Mouse (Mus musculus): ENCODE data around the gene Csdc2. TPM values are rescaled to one million over a fixed set of nuclear protein-coding genes. Genes with fewer than 3 reads are reported as not detected.
A peak's percentile ranks its signal among the peaks of the same experiment; 100 is the strongest.

Gene Csdc2
- polyA plus RNA-seq, 1 experiment from 2014 or later, result 15.0 TPM

DNA sequence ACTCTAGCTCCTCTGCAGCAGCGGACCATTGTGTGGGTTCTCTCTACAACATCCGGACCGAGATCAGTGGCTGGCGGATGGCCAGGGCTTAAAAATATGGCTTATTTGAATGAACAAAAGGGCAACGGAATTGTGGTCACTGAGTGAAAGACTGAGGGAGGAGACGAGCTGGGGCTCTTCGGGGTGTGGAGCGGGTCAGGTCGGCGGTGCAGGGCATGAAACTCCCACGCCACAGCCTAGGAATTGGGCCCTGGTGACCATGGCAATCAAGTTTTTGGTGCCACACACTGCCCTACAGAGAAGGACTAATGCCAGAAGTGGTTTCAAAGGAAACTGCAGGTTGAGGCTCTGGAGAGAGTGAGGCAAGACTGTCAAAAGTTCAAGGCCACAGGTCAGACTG is 8.3 kb upstream of the Csdc2 start:
- Histone ChIP-seq H3K9ac (no peak overlapping the region), H3K4me3 (no peak overlapping the region), H3K27ac (no peak overlapping the region), H3K36me3 (peaks cover 2% of the 10 kb centered on the region), H3K4me1 (peaks cover 22% of the 10 kb centered on the region), H3K27me3 (no peaks in the 10 kb centered on the region), H3K4me2 (replicated peaks) (no peak overlapping the region), H3K9me3 (no peaks in the 10 kb centered on the region)
- no peak for ATAC-seq (ENCODE audit: low FRiP score, low read depth)
- WGBS, result 70% methylated on average over 11 of the region's 11 CpGs

- H3K9me3 ChIP-seq, result no peaks in the 10 kb centered on the region
- H3K4me2 ChIP-seq (replicated peaks), result no peak overlapping the region
- H3K9ac ChIP-seq, result no peak overlapping the region
- no peak overlapping the region for H3K27ac ChIP-seq
- H3K4me1 ChIP-seq, result peaks cover 20% of the 10 kb centered on the region
- no peaks in the 10 kb centered on the region for H3K36me3 ChIP-seq
- H3K27me3 ChIP-seq, result no peaks in the 10 kb centered on the region; the same call in 1 of the 2 replicates
- no peak for ATAC-seq (ENCODE audit: low FRiP score, low read depth)
- H3K4me3 ChIP-seq, result no peak overlapping the region
- WGBS, result 46% methylated on average over 12 of the region's 12 CpGs
Observed at GRCm38 (mm10) chr15:81932951-81933470, 3.5 kb upstream of the Csdc2 start.

GRCm38 (mm10) chr15:81933986-81934385 is 2.6 kb upstream of the Csdc2 start:
- Histone ChIP-seq H3K36me3 (no peaks in the 10 kb centered on the region), H3K9me3 (no peaks in the 10 kb centered on the region), H3K27me3 (no peaks in the 10 kb centered on the region; the same call in 1 of the 2 replicates), H3K27ac (no peak overlapping the region), H3K4me2 (replicated peaks) (no peak overlapping the region), H3K9ac (no peak overlapping the region), H3K4me3 (no peak overlapping the region), H3K4me1 (peaks cover 26% of the 10 kb centered on the region)
- ATAC-seq (ENCODE audit: low FRiP score, low read depth), result no peak
- WGBS, result 88% methylated on average over 1 of the region's 1 CpGs

DNA sequence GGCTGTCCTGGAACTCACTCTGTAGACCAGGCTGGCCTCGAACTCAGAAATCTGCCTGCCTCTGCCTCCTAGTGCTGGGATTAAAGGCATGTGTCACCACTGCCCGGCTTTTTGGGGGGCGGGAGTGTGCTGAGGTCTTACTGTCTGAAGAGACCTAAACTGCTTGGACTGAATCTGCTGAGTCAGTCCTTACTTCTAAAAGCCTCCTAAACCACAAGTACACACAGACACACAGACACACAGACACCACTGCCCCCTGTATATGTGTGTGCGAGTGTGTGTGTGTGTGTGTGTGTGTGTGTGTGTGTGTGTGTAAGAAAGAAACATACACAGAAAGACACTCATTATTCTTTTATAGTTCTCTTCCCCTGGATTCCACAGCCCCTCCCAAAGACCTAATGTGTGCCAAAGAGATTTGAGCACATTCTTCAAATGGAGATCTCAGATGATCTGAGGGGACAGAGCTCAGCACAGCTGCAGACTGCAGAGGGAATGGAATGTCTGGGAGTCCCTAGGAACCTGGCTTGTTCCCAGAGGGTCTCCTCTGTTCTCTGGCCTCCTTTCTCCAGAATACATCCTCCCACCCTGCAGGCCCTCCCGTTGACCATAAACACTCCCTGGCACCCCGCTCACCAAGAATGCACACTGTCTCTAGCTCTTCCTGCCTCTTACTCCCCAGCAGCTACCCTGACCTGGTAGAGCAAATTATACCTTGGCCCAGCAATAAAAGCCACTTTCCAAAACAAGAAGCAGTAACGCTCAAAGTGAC is 506 bp upstream of the Csdc2 start:
- peak overlapping the region; percentile 71; the same call in 1 of the 2 replicates for H3K9ac ChIP-seq
- 56% methylated on average over 7 of the region's 7 CpGs for whole genome bisulfite sequencing
- H3K4me3 ChIP-seq, result peak overlapping the region; percentile 52
- ATAC-seq (ENCODE audit: low FRiP score, low read depth), result no peak
- H3K9me3 ChIP-seq, result no peaks in the 10 kb centered on the region
- H3K4me2 ChIP-seq (replicated peaks), result peak overlapping the region; percentile 76
- H3K27me3 ChIP-seq, result no peaks in the 10 kb centered on the region; the same call in 1 of the 2 replicates
- peak overlapping the region; percentile 39; the same call in 1 of the 2 replicates for H3K27ac ChIP-seq
- peaks cover 26% of the 10 kb centered on the region for H3K4me1 ChIP-seq
- H3K36me3 ChIP-seq, result no peaks in the 10 kb centered on the region

DNA sequence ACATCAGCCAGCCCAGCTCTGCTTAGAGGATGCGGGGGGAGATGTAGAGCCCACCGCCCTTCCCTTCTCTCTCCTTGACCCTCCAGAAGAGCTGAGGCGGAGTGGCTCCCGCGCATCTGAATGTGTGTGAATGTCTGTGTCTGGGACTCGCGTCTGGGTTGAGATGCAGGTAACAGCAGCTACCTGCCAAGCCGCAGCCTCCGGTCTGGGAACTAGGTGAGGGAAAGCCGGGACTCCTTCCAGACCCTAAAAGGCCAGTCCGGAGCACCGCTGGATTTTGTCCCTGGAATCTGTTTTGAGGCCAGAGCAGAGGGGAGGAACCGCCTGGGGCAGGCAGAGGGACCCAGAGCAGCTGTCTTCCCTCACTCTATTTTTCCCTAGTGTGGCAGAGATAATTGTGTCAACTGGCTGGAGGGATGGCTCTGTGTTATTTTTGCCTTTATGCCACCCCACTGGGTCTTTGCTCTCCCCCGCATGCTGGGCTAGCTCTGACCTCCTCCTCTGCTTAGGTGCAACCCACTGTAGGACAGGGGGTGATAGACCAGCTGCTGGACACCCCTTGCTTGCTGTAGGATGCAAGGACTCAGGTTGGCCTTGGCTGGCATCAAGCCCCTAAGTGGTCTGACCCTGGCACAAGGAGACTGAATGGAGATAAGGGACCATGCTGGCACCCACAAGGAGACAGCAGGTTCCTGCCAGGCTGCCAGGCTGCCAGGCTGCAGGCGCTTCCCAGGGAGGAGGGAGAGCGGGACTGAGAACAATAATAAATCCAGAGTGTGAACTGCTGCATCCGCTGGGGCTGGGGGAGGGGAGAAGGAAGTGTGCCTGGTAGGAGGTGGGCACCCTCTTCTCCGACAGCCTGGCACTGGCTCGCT is 776 bp downstream of the Csdc2 start:
- H3K4me3 ChIP-seq, result peak overlapping the region; percentile 52

GRCm38 (mm10) chr15:81938246-81938645 is 1.7 kb downstream of the Csdc2 start:
- Histone ChIP-seq H3K27ac (no peak overlapping the region), H3K4me1 (peaks cover 29% of the 10 kb centered on the region), H3K9me3 (no peaks in the 10 kb centered on the region), H3K4me2 (replicated peaks) (peak overlapping the region; percentile 76; the same call in 1 of the 2 replicates), H3K4me3 (no peak overlapping the region), H3K27me3 (no peaks in the 10 kb centered on the region; the same call in 1 of the 2 replicates), H3K9ac (no peak overlapping the region; the same call in 1 of the 2 replicates), H3K36me3 (no peaks in the 10 kb centered on the region)
- ATAC-seq (ENCODE audit: low FRiP score, low read depth), result no peak
- WGBS, result 33% methylated on average over 2 of the region's 2 CpGs

More for the DNA sequence above, 776 bp downstream of the Csdc2 start:
- Histone ChIP-seq H3K4me1 (peaks cover 26% of the 10 kb centered on the region), H3K27me3 (no peaks in the 10 kb centered on the region; the same call in 1 of the 2 replicates), H3K27ac (peak overlapping the region; percentile 39; the same call in 1 of the 2 replicates), H3K36me3 (no peaks in the 10 kb centered on the region), H3K9ac (peak overlapping the region; percentile 71), H3K4me2 (replicated peaks) (peak overlapping the region; percentile 76), H3K9me3 (no peaks in the 10 kb centered on the region)
- no peak; the same call in 1 of the 2 replicates for ATAC-seq (ENCODE audit: low FRiP score, low read depth)
- 13% methylated on average over 19 of the region's 19 CpGs for WGBS

DNA sequence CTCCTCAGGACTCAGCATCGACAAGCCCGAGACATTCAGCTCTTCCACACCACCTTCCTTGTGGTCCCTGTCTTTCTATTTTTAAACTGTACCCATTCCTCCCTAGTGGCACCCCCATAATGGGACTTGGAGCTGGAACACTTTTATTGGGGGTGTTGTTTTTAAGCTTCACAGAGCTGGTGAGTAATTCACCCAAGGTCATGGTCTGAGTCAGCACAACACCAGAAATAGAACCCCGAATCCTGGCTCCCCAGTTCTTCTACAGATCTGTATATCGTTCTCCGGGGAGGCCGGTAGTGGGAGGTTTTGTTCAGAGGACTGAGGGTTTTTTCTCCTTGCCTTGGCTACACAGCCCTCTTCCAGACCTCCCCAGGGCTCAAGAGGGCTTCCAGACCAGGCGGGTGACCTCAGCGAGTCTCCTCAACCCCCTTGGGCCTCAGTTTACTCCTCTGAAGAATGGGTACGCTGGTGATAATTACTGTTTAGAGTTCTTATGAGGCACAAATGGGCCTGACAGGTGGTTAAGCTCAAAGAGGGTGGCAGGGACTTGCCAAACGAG is 2.7 kb downstream of the Csdc2 start:
- H3K27me3 ChIP-seq, result no peaks in the 10 kb centered on the region; the same call in 1 of the 2 replicates
- no peak overlapping the region for H3K27ac ChIP-seq
- no peak overlapping the region for H3K4me2 ChIP-seq (replicated peaks)
- no peak for ATAC-seq (ENCODE audit: low FRiP score, low read depth)
- peaks cover 33% of the 10 kb centered on the region for H3K4me1 ChIP-seq
- no peaks in the 10 kb centered on the region for H3K36me3 ChIP-seq
- H3K9me3 ChIP-seq, result no peaks in the 10 kb centered on the region
- 83% methylated on average over 10 of the region's 10 CpGs for WGBS
- H3K9ac ChIP-seq, result no peak overlapping the region
- no peak overlapping the region for H3K4me3 ChIP-seq

DNA sequence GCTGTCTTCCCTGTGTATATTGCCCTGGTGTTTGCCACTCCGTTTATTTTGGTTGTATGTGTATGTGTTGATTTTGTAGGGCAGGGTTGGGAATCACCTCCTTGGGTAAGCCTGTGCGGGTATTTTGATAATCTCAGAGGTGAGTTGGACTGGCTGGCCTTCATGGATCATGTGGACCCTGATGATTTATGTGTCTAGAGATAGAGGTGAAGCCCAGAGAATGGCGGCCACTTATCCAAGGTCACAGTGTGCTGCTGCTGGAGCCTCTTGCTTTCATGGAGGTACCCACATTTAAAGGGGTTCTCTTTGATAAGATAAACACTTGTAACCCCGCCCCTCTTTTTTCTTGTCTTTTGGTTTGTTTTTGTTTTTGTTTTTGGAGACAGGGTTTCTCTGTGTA is 3.2 kb downstream of the Csdc2 start:
- H3K9me3 ChIP-seq, result no peaks in the 10 kb centered on the region
- no peaks in the 10 kb centered on the region; the same call in 1 of the 2 replicates for H3K27me3 ChIP-seq
- H3K36me3 ChIP-seq, result no peaks in the 10 kb centered on the region
- peaks cover 33% of the 10 kb centered on the region for H3K4me1 ChIP-seq
- WGBS, result 91% methylated on average over 4 of the region's 4 CpGs
- no peak overlapping the region for H3K27ac ChIP-seq
- no peak overlapping the region for H3K4me3 ChIP-seq
- no peak for ATAC-seq (ENCODE audit: low FRiP score, low read depth)
- no peak overlapping the region for H3K4me2 ChIP-seq (replicated peaks)
- no peak overlapping the region for H3K9ac ChIP-seq

DNA sequence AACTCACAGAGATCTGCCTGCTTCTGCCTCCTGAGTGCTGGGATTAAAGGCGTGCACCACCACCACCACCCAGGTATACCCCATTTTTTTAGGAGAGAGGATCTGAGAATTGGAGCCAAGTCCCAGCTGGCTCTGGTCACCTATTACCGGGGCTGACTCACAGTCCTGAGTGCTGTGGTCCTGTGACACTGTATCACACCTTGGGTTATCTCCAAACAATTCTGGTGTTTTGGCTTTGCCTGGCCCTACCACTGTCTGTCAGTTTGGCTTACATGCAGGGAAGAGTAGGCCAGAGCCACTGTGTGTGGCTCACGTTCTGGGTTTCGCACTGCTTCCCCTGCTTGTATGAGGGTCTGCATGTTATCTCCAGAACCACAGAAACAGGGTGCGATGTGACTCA is 3.7 kb downstream of the Csdc2 start:
- H3K4me1 ChIP-seq, result peaks cover 33% of the 10 kb centered on the region
- no peaks in the 10 kb centered on the region for H3K36me3 ChIP-seq
- no peak overlapping the region for H3K4me3 ChIP-seq
- no peak for ATAC-seq (ENCODE audit: low FRiP score, low read depth)
- no peak overlapping the region for H3K4me2 ChIP-seq (replicated peaks)
- H3K27ac ChIP-seq, result no peak overlapping the region
- WGBS, result 91% methylated on average over 5 of the region's 5 CpGs
- no peak overlapping the region for H3K9ac ChIP-seq
- no peaks in the 10 kb centered on the region for H3K9me3 ChIP-seq
- H3K27me3 ChIP-seq, result no peaks in the 10 kb centered on the region; the same call in 1 of the 2 replicates

DNA sequence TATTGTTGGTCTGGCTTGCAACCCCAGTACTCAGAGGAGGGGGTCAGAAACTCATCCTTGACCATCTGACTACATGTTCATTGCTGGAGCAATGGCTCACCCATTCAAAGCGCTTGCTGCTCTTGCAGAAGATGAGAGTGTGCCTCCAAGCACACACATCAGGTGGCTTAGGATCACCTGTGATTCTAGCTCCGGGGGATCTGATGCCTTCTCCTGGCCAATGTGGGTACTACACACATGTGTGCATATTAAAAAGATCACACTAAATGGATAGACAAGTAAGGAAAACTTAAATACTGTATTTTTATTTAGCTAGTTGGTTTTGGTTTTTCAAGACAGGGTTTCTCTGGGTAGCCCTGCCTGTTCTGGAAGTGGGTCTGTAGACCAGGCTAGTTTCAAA is 4.5 kb downstream of the Csdc2 start:
- H3K4me1 ChIP-seq, result peaks cover 33% of the 10 kb centered on the region
- no peaks in the 10 kb centered on the region; the same call in 1 of the 2 replicates for H3K27me3 ChIP-seq
- H3K4me2 ChIP-seq (replicated peaks), result no peak overlapping the region
- no peaks in the 10 kb centered on the region for H3K36me3 ChIP-seq
- no peaks in the 10 kb centered on the region for H3K9me3 ChIP-seq
- no peak for ATAC-seq (ENCODE audit: low FRiP score, low read depth)
- no peak overlapping the region for H3K27ac ChIP-seq
- WGBS, result 87% methylated on average over 2 of the region's 2 CpGs
- H3K9ac ChIP-seq, result no peak overlapping the region
- no peak overlapping the region for H3K4me3 ChIP-seq

DNA sequence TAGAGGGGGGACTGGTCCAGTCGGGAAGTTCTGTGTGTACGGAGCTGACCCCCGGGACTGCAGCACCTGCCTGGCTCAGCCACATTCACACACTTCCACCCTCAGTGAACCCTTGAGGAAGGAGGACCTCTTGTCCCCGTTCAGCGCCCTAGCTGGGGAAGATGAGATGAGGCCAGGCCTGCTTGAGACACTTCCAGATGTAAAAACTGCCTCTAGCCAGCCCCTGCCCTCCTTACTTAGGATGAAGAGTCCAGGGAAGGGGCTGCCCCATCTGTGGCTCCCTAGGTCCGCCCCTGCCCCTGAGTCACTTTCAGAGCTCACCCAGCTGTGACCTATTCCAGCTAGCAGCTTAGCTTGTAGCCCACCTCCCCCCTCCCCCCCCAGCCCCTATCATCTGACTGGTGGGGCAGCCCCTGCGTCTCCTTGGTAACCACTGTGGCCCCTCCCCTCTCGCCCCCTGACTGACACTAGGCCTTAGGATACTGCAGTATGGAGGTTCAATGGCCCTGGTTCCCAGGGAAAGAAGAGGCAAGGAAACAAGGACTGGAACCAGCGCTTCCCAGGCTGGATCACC is 6.7 kb downstream of the Csdc2 start:
- no peaks in the 10 kb centered on the region; the same call in 1 of the 2 replicates for H3K36me3 ChIP-seq
- no peaks in the 10 kb centered on the region for H3K9me3 ChIP-seq
- no peak overlapping the region for H3K4me2 ChIP-seq (replicated peaks)
- H3K4me3 ChIP-seq, result no peak overlapping the region
- 13% methylated on average over 9 of the region's 9 CpGs for WGBS
- no peak overlapping the region for H3K9ac ChIP-seq
- H3K27ac ChIP-seq, result no peak overlapping the region
- peaks cover 10% of the 10 kb centered on the region for H3K4me1 ChIP-seq
- 0 out of 2 replicates have a peak, but pooled peaks have one; percentile 29 for ATAC-seq (ENCODE audit: low FRiP score, low read depth)
- no peaks in the 10 kb centered on the region for H3K27me3 ChIP-seq

All from limb, embryonic 13.5 days (tissue).